Mouse (Mus musculus): Measurements from ENCODE around the gene Fancc.
"Not testable (repeated sequence)": the region's sequence is repeated elsewhere in the genome, so short reads cannot be mapped to it uniquely, and the experiment has no call there.

Gene Fancc

GRCm38 (mm10) chr13:63514931-63515360 lies 17.9 kb upstream of the Fancc start:
- DNase-seq, result no peak

DNA sequence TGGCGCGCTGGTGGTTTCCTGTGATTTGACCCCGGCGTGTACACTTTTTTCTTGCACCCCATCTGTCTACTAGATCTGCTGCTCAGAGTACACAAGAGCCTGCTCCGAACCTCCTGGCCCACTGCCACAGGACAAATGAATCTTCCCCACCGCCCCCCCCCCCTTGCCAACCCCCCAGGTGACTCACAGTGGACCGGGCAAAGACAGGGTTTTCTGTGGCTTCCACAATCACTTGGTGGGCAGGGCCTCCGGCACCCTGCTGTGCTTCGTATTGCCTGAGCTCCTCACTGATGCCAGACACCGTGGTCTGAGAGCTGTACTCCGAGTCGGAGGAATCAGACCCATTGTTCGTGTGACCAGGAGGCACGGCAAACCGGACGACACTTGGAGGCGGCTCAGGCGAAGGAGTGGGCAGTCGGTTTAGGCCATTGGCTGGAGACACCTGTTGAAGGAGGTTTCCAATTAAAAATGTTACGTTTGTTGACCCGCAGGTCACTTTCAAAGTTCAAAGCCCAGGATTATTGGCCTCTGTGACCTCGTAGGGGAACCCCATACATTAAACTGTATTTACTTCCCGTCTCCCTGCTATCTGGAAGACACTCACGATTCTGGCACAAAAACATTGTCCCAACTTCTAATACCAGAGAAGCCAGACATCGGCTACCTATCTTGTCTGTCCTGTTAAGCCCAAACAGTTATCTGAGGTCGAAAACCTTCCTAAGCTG lies 16.5 kb upstream of the Fancc start:
- no peak for DNase-seq

GRCm38 (mm10) chr13:63512411-63512810 lies 15.3 kb upstream of the Fancc start:
- no peak for DNase-seq

DNA sequence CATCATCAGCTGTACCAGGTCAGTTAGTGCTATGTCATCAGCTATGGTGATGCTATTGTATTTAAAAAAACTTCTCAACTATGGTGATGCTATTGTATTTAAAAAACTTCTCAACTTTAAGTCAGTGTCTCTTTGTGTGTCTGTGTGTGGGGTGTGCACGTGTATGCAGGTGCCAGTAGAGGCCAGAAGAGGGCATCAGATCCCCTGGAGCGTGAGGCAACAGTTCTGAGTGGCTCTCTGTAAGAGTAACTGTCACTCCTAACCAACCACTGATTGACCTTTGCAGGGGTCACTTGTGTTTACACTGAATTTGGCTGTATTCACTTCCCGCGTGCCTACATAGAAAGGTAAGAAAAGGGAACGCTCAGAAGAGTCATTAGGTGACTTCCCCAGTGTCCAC lies 10.7 kb upstream of the Fancc start:
- no peak for DNase-seq

DNA sequence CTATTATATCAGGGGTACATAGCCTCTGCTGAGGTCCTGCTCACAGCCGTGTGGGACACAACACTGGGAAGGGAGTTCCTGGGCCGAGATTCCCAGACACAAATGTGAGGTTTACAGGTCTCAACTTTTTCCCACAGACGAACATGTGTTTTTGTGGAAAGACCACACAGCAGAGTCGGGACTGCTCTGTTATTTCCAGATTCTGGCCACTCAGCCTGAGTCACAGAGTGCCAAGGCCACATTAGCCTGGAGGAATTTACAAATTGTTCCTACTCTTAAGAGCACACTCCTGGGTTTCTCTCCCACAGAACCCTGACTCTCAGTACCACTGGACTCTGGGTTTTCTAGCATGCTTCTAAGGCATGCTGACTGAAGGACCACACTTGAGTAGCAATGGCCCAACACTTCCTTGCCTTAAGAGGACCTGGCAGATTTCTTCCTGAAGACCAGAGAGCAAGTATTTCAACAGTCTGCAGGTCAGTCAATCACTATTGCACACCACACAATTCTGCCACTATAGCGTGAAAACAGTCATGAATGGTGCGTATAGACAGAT lies 10.0 kb upstream of the Fancc start:
- DNase-seq, result no peak

DNA sequence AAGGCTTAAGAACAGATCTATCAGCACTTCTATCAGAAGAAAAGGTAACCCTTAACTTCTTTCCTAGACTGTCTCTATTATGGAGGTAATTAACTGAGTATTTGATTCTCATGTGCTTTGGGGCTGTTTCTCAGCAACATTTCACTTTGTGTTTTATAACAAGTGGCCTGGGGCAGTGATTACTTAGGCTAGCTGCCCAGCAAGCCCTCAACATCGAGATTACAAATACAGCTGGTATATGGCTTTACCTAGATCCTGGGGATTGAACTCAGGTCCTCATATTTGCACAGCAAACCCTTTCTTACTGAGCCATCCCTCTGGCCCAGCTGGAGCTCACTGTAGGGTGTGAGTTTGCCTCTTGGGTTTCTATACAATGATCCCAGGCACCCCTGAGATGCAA lies 9.3 kb upstream of the Fancc start:
- DNase-seq, result no peak

DNA sequence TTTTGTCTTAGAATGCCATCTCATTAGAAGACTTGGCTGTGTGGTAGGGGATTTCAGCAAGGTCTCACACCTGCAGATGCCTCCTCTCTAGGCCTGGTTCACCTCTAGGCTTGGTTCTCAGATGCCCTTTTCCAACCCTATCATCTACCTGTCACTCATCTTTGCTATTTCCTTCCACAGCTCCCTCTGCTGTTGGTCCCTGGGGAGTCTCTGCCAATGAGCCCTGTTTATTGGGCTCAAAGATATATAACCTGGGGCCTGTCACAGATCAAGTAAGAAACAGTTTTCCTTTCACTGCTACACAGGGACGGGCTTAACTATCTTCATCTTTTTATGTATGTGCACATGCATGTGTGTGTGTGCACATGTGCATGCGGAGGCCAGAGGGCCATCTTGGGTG lies 5.3 kb upstream of the Fancc start:
- no peak for DNase-seq

- DNase-seq, result no peak
Measured at GRCm38 (mm10) chr13:63499489-63499888, 2.4 kb upstream of the Fancc start.

DNA sequence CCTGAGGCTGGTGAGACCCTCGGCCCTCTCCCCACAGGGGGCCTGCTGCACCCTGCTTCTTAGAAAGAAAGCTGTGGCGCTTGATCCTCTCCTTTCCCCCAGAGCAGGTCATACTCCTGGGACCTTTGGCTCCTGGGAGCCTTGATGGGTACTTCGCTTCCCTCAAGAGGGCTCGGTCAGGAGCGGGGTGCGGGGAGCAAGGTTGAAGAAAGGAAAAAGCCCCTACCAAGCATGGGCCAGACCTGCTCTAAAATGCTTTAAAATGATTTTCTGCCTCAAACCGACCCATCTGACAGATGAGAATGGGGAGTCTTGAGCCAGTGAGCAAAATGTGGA lies 9.4 kb downstream of the Fancc start:
- DNase-seq, result no peak

- DNase-seq, result no peak
Measured at GRCm38 (mm10) chr13:63486791-63487706, 10.0 kb downstream of the Fancc start.

DNA sequence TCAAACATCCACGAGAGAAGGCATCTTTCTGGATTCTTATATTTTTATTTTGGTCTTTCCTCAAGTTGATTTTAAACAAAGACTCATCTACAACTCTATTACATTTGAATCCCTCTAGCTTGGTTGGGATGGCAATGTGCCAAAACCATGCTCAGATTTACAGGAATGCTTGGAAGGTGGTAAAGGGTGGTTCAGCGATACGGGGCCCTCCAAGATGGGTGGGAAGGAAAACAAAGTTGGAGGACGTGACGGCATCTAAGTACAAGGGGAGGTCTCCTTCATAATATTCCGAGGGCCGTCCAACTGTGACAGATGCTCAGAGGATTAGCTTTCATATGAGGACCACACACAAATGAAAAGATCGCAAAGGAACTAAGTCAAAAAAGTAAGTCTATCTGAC lies 21.7 kb downstream of the Fancc start:
- DNase-seq, result peak; percentile 4

DNA sequence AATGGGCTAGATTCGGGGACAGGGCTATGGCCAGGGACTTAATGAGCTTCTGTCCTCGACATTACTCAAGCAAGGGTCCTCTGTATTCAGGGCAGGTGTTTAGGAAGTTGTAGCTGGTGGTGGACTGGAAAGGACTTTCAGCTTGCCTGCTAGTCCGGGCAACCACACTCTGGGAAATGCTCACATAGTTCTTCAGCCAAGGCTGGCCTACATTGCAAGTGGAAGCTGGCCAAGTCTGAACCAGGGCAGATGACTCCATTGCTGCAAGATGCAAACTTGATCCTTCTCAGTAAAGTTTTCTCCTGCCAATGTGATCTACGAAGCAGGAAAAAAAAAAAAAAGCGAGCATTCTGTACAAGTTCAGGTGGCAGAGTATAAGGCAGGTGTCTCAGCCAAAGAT lies 44.2 kb downstream of the Fancc start:
- no peak for DNase-seq

DNA sequence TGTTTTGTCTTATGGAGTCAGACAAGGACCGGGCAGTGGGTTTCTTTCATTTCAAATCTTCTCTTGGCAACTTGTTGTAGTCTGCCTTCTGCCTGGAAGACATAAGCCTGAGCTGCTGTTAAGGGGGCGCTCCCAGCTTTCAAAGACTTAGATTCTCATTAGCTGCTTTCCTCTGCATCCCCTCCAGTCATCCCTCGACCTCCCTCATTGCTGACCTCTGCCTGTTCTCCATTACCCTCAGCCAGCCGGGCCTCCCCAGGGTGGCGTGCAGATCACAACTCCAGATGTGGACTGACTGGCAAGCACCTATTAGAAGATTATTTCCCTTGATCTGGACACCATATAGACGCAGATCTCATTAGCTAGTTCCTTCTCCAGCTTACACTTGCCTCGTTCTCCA lies 45.9 kb downstream of the Fancc start:
- no peak for DNase-seq

DNA sequence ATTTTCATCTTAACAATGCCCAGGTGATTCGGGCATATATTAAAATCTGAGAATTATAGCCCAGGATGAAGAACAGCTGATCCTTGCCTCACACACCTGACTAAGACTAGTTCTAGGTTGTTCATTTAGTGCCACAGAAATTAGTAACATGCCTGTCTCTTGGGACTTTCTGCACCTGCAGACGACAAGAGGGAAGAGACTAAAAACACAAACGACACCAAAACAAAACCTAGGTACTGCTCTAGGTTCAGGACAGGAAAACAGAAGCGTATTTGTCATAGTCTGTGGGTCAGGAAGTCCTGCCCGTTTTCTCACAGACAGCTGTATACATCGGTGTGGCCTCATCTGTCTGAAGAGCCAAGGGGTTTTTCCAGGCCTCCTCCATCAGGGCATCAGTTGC lies 51.7 kb downstream of the Fancc start:
- no peak for DNase-seq

GRCm38 (mm10) chr13:63432759-63433158 lies 64.3 kb downstream of the Fancc start:
- peak; percentile 43 for DNase-seq

DNA sequence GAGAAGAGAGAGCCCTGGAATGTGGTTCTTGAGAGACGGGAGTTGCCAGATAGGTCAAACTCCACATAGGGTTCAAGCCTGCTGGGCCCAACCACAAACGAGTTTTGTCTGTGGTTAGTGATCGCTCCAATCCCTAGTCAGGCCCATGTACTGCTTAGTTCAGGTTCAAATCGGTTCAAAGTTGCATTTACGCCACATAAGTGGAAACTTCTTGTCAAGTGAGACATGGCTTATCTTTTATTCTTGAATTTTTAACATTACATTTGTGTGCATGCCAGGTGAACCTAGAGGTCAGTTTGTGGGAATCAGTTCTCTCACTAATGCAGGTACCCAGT lies 65.3 kb downstream of the Fancc start:
- DNase-seq, result no peak

GRCm38 (mm10) chr13:63431030-63431856 lies 65.8 kb downstream of the Fancc start:
- DNase-seq, result peak; percentile 96

DNA sequence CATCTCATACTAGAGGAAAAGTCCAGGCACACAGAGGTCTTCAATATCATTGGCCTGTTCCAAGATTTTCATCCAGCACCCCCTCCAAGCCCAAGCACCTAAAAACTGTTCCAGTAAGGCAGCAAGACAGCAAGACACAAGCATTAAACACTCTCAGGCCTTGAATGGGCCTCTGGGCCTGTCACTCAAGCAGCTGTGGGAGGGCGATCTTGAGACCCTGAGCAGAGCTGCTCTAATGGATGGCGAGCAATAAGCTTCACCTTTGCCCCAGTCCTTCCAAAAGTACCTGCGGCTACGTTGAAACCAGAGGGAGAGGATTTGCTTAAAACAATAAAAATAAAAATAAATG lies 66.4 kb downstream of the Fancc start:
- no peak for DNase-seq

DNA sequence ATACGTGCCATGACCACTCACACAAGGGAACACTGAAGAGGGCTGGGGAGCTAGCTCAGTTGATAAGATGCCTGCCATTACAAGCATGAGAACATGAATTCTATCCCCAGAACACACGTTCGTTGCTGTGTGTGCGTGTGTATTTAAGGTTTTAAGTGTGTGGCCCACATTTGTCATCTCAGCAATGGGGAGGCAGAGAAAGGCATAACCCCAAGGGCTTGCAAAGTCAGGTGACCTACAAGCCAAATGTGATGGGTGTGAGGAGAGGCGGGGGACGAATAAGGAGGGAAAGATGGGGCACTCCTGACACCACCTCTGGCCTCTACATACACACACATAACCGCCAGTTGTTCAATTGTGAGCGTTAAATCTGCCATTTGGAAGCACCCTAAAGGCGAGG lies 66.9 kb downstream of the Fancc start:
- DNase-seq, result no peak

DNA sequence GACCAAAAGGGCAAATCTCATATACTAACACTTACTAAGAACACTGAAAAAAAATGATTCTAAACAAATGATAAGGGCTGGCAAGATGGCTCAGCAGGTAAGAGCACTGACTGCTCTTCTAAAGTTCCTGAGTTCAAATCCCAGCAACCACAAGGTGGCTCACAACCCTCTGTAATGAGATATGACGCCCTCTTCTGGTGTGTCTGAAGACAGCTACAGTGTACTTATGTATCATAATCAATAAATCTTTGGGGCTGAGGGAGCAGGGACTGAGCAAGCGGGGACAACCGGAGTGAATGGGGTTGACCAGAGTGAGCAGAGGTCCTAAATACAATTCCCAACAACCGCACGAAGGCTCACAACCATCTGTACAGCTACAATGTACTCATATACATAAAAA lies 68.9 kb downstream of the Fancc start:
- not testable (repeated sequence) for DNase-seq

DNA sequence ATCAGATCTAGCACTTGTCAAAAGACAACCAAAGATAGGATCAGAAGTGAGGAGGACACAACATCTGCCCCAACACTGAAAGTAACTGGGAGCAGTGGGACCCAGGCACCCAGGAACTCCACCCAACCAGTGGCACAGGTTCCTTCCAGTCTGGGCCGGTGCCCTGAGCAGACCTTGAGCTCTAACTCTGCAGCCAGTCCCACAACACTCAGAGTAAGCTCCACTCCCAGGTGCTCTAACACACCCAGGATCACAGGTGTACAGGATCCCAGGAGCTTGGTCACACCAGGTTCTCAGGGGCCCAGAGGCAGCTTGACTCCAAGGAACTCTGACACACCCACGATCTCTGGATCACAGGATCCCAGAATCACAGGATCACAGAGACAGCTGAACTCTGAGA lies 74.0 kb downstream of the Fancc start:
- DNase-seq, result no peak

GRCm38 (mm10) chr13:63421225-63421624 lies 75.9 kb downstream of the Fancc start:
- no peak for DNase-seq

DNA sequence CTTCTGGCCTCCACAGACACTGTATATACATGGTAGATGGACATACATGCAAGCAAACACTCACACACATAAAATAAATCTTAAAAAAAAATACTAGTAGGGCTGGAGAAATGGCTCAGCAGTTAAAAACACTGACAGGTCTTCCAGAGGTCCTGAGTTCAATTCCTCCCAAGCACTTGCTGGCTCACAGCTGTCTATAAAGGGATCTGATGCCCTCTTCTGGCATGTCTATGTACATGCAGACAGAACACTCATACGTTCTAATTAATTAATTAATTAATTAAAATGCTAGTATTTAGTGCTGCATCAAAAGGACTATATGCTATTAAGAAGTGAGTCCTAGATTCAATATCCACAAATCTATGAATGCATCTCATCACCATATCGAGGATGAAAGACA lies 78.9 kb downstream of the Fancc start:
- DNase-seq, result no peak
